Mouse (Mus musculus) neural tube, embryonic 14.5 days (tissue): ENCODE measurements around the gene Hsd17b7. TPM values are rescaled to one million over a fixed set of nuclear protein-coding genes. Genes with fewer than 3 reads are reported as not detected.
A peak's percentile ranks its signal among the peaks of the same experiment; 100 is the strongest.

Experiments used
- ATAC-seq: fragments of 200-750 bp; cut with Nextera tagmentation; 2 replicates; pipeline ENCODE4 v1.8.0; 2017; ENCODE audit warnings: low read depth, mild to moderate bottlenecking, moderate TSS enrichment, moderate library complexity
- H3K27ac ChIP-seq: fragments of 300-500 bp; sonication (generic); 2 replicates; pipeline ENCODE4 v1.5.1; 2014; ENCODE audit warnings: low read depth, mild to moderate bottlenecking, control low read depth, low read length, moderate library complexity, mixed read lengths
- H3K27me3 ChIP-seq: fragments of 300-500 bp; sonication (generic); 2 replicates; pipeline ENCODE4 v1.6.1; 2014; ENCODE audit warnings: low read length; ENCODE audit not compliant: control insufficient read depth, insufficient read depth
- H3K36me3 ChIP-seq: fragments of 300-500 bp; sonication (generic); 2 replicates; pipeline ENCODE4 v1.6.1; 2014; ENCODE audit warnings: low read length, mixed read lengths; ENCODE audit not compliant: control insufficient read depth, insufficient read depth
- H3K4me1 ChIP-seq: fragments of 300-500 bp; sonication (generic); 2 replicates; pipeline ENCODE4 v1.6.1; 2014; ENCODE audit warnings: low read length; ENCODE audit not compliant: control insufficient read depth, insufficient read depth
- H3K4me2 ChIP-seq: fragments of 300-500 bp; sonication (generic); 2 replicates; pipeline ENCODE4 v1.6.1; 2014; ENCODE audit warnings: mild to moderate bottlenecking, low read depth, low read length, control low read depth
- H3K4me3 ChIP-seq: fragments of 300-500 bp; sonication (generic); 2 replicates; pipeline ENCODE4 v1.5.1; 2014; ENCODE audit warnings: low read depth, low read length, control low read depth, mixed read lengths
- H3K9ac ChIP-seq: fragments of 300-500 bp; sonication (generic); replicated peaks from 2 replicates; pipeline ENCODE4 v1.6.1; 2014; ENCODE audit warnings: low read depth, mild to moderate bottlenecking, control low read depth, low read length, mixed read lengths
- H3K9me3 ChIP-seq: fragments of 300-500 bp; sonication (generic); 2 replicates; pipeline ENCODE4 v1.6.1; 2016; ENCODE audit warnings: low read length; ENCODE audit not compliant: control insufficient read depth
- WGBS: fragments of 180-500 bp; shearing (Covaris S2); extraction: QIAGEN DNeasy Blood & Tissue Kit; methylation state at CpG from one replicate; pipeline ENCODE4 v1.1.7; 2014; 5-methylcytosine and 5-hydroxymethylcytosine counted together
- polyA plus RNA-seq: library from polyadenylated mRNA; unstranded; fragments of >200 nt; fragmentation: Nextera tagmentation; extraction: Ambion mirVana; gene quantifications from 2 replicates; pipeline ENCODE4 v1.2.1, GENCODE M21; 2014

Hsd17b7 gene
- polyA plus RNA-seq, 1 experiment from 2014 or later: 34.2 TPM

GRCm38 (mm10) chr1:169928454-169928971 is 40.5 kb downstream of the Hsd17b7 start, which contains the start of gene Ccdc190:
Ccdc190 (plus strand) TSS chr1:169928648.
- 10% methylated on average over 12 of the region's 12 CpGs for WGBS
- no peaks in the 10 kb centered on the region for H3K27me3 ChIP-seq
- ATAC-seq: peak; percentile 91
- H3K27ac ChIP-seq: peak within 1 kb of the TSS; percentile 18; the same call in 1 of the 2 replicates
- no peak within 1 kb of the TSS for H3K9ac ChIP-seq
- 0 out of 2 replicates have a peak, but pooled peaks cover 2% of the 10 kb centered on the region for H3K4me1 ChIP-seq
- H3K4me3 ChIP-seq: 0 out of 2 replicates have a peak within 1 kb of the TSS, but pooled peaks have one; percentile 4
- no peaks in the 10 kb centered on the region for H3K9me3 ChIP-seq
- H3K36me3 ChIP-seq: no peaks in the 10 kb centered on the region
- peak within 1 kb of the TSS; percentile 15; the same call in 1 of the 2 replicates for H3K4me2 ChIP-seq

GRCm38 (mm10) chr1:169927753-169928369 is 41.2 kb downstream of the Hsd17b7 start:
- peak; percentile 74 for ATAC-seq
- 42% methylated on average over 8 of the region's 8 CpGs for WGBS
- no peak overlapping the region for H3K4me2 ChIP-seq

GRCm38 (mm10) chr1:169924567-169924966 is 44.5 kb downstream of the Hsd17b7 start:
- H3K4me3 ChIP-seq: no peak overlapping the region
- no peak overlapping the region for H3K4me2 ChIP-seq
- no peak overlapping the region for H3K27ac ChIP-seq
- H3K36me3 ChIP-seq: no peaks in the 10 kb centered on the region
- no peaks in the 10 kb centered on the region for H3K27me3 ChIP-seq
- no peaks in the 10 kb centered on the region for H3K9me3 ChIP-seq
- H3K4me1 ChIP-seq: 0 out of 2 replicates have a peak, but pooled peaks cover 2% of the 10 kb centered on the region
- ATAC-seq: no peak
- H3K9ac ChIP-seq: no peak overlapping the region
- WGBS: 62% methylated on average over 2 of the region's 2 CpGs

More at GRCm38 (mm10) chr1:169927753-169928369, 41.2 kb downstream of the Hsd17b7 start:
- Histone ChIP-seq H3K4me1 (0 out of 2 replicates have a peak, but pooled peaks cover 2% of the 10 kb centered on the region), H3K9ac (no peak overlapping the region), H3K27me3 (no peaks in the 10 kb centered on the region), H3K9me3 (no peaks in the 10 kb centered on the region), H3K4me3 (no peak overlapping the region), H3K36me3 (no peaks in the 10 kb centered on the region), H3K27ac (peak overlapping the region; percentile 6; the same call in 1 of the 2 replicates)

- Histone ChIP-seq H3K27me3 (no peaks in the 10 kb centered on the region), H3K4me3 (no peak overlapping the region), H3K4me2 (no peak overlapping the region), H3K9ac (no peak overlapping the region), H3K9me3 (no peaks in the 10 kb centered on the region), H3K27ac (no peak overlapping the region), H3K36me3 (no peaks in the 10 kb centered on the region), H3K4me1 (0 out of 2 replicates have a peak, but pooled peaks cover 3% of the 10 kb centered on the region)
- no peak for ATAC-seq
- WGBS: 50% methylated on average over 8 of the region's 8 CpGs
These were observed 47.3 kb downstream of the Hsd17b7 start for GRCm38 (mm10) chr1:169921710-169922211.

GRCm38 (mm10) chr1:169919211-169919610 is 49.8 kb downstream of the Hsd17b7 start:
- no peak overlapping the region for H3K4me3 ChIP-seq
- no peak overlapping the region for H3K27ac ChIP-seq
- 0 out of 2 replicates have a peak, but pooled peaks cover 5% of the 10 kb centered on the region for H3K4me1 ChIP-seq
- no peaks in the 10 kb centered on the region for H3K27me3 ChIP-seq
- H3K36me3 ChIP-seq: no peaks in the 10 kb centered on the region
- H3K9me3 ChIP-seq: no peaks in the 10 kb centered on the region
- WGBS: 5% methylated on average over 11 of the region's 11 CpGs
- no peak overlapping the region for H3K9ac ChIP-seq
- no peak overlapping the region for H3K4me2 ChIP-seq
- ATAC-seq: peak; percentile 39; the same call in 1 of the 2 replicates

- 0 out of 2 replicates have a peak, but pooled peaks cover 5% of the 10 kb centered on the region for H3K4me1 ChIP-seq
- no peaks in the 10 kb centered on the region for H3K36me3 ChIP-seq
- WGBS: 21% methylated on average over 4 of the region's 4 CpGs
- H3K27ac ChIP-seq: no peak overlapping the region
- H3K9ac ChIP-seq: no peak overlapping the region
- no peaks in the 10 kb centered on the region for H3K9me3 ChIP-seq
- no peak overlapping the region for H3K4me2 ChIP-seq
- no peak overlapping the region for H3K4me3 ChIP-seq
- H3K27me3 ChIP-seq: no peaks in the 10 kb centered on the region
- ATAC-seq: peak; percentile 59; the same call in 1 of the 2 replicates
These were observed 51.0 kb downstream of the Hsd17b7 start for GRCm38 (mm10) chr1:169917998-169918397.

GRCm38 (mm10) chr1:169917115-169917796 is 51.8 kb downstream of the Hsd17b7 start:
- Histone ChIP-seq H3K27me3 (no peaks in the 10 kb centered on the region), H3K27ac (0 out of 2 replicates have a peak overlapping the region, but pooled peaks have one; percentile 48), H3K4me2 (no peak overlapping the region), H3K9me3 (no peaks in the 10 kb centered on the region), H3K36me3 (no peaks in the 10 kb centered on the region), H3K4me1 (0 out of 2 replicates have a peak, but pooled peaks cover 5% of the 10 kb centered on the region), H3K4me3 (no peak overlapping the region), H3K9ac (no peak overlapping the region)
- no peak for ATAC-seq
- 52% methylated on average over 9 of the region's 9 CpGs for WGBS

GRCm38 (mm10) chr1:169916659-169917058 is 52.4 kb downstream of the Hsd17b7 start:
- H3K27me3 ChIP-seq: no peaks in the 10 kb centered on the region
- WGBS: 33% methylated on average over 7 of the region's 7 CpGs
- H3K9ac ChIP-seq: no peak overlapping the region
- no peaks in the 10 kb centered on the region for H3K9me3 ChIP-seq
- peak; percentile 58; the same call in 1 of the 2 replicates for ATAC-seq
- H3K27ac ChIP-seq: 0 out of 2 replicates have a peak overlapping the region, but pooled peaks have one; percentile 48
- no peak overlapping the region for H3K4me2 ChIP-seq
- H3K4me1 ChIP-seq: 0 out of 2 replicates have a peak, but pooled peaks cover 5% of the 10 kb centered on the region
- H3K36me3 ChIP-seq: no peaks in the 10 kb centered on the region
- no peak overlapping the region for H3K4me3 ChIP-seq
